Mouse (Mus musculus) forebrain, embryonic 16.5 days (tissue): Measurements from ENCODE around the gene Dph6. TPM values are rescaled to one million over a fixed set of nuclear protein-coding genes. Genes with fewer than 3 reads are reported as not detected.

Source experiments
- ATAC-seq: fragments of 200-750 bp; cut with Nextera tagmentation; 2 replicates; pipeline ENCODE4 v1.8.0; 2017; ENCODE audit warnings: mild to moderate bottlenecking, moderate library complexity
- H3K27ac ChIP-seq: fragments of 300-500 bp; sonication (generic); 2 replicates; pipeline ENCODE4 v1.5.1; 2014; ENCODE audit warnings: low read length, control low read depth
- H3K27me3 ChIP-seq: fragments of 300-500 bp; sonication (generic); replicated peaks from 2 replicates; pipeline ENCODE4 v1.6.1; 2014; ENCODE audit warnings: low read length; ENCODE audit not compliant: control insufficient read depth, insufficient read depth
- H3K36me3 ChIP-seq: fragments of 300-500 bp; sonication (generic); 2 replicates; pipeline ENCODE4 v1.6.1; 2014; ENCODE audit not compliant: control insufficient read depth, insufficient read depth
- H3K4me1 ChIP-seq: fragments of 300-500 bp; sonication (generic); replicated peaks from 2 replicates; pipeline ENCODE4 v1.6.1; 2014; ENCODE audit warnings: low read length; ENCODE audit not compliant: control insufficient read depth, insufficient read depth
- H3K4me2 ChIP-seq: fragments of 300-500 bp; sonication (generic); 2 replicates; pipeline ENCODE4 v1.6.1; 2014; ENCODE audit warnings: mild to moderate bottlenecking, low read length, control low read depth
- H3K4me3 ChIP-seq: fragments of 300-500 bp; sonication (generic); replicated peaks from 2 replicates; pipeline ENCODE4 v1.5.1; 2014; ENCODE audit warnings: mild to moderate bottlenecking, low read length, control low read depth
- H3K9ac ChIP-seq: fragments of 300-500 bp; sonication (generic); replicated peaks from 2 replicates; pipeline ENCODE4 v1.6.1; 2014; ENCODE audit warnings: low read depth, low read length, control low read depth
- H3K9me3 ChIP-seq: fragments of 300-500 bp; sonication (generic); 2 replicates; pipeline ENCODE4 v1.6.1; 2016; ENCODE audit warnings: low read length; ENCODE audit not compliant: control insufficient read depth
- WGBS: fragments of 180-500 bp; shearing (Covaris S2); extraction: QIAGEN DNeasy Blood & Tissue Kit; methylation state at CpG from one replicate; pipeline ENCODE4 v1.1.7; 2014; 5-methylcytosine and 5-hydroxymethylcytosine counted together
- polyA plus RNA-seq: library from polyadenylated mRNA; unstranded; fragments of >200 nt; fragmentation: Nextera tagmentation; extraction: Ambion mirVana; gene quantifications from 2 replicates; pipeline ENCODE4 v1.2.1, GENCODE M21; 2015

Gene Dph6
- polyA plus RNA-seq, 1 experiment from 2014 or later: 18.7 TPM

GRCm38 (mm10) chr2:114593393-114593792 lies 61.4 kb downstream of the Dph6 start:
- Histone ChIP-seq H3K36me3 (no peaks in the 10 kb centered on the region), H3K9me3 (no peaks in the 10 kb centered on the region), H3K27ac (no peak overlapping the region), H3K4me3 (no peak overlapping the region), H3K27me3 (no peaks in the 10 kb centered on the region), H3K4me1 (no peaks in the 10 kb centered on the region), H3K9ac (no peak overlapping the region), H3K4me2 (no peak overlapping the region)
- no peak for ATAC-seq
- 92% methylated on average over 5 of the region's 5 CpGs for WGBS

GRCm38 (mm10) chr2:114580714-114581113 lies 74.0 kb downstream of the Dph6 start:
- Histone ChIP-seq H3K9me3 (no peaks in the 10 kb centered on the region), H3K4me2 (no peak overlapping the region), H3K4me3 (no peak overlapping the region), H3K9ac (no peak overlapping the region), H3K27ac (no peak overlapping the region), H3K36me3 (no peaks in the 10 kb centered on the region), H3K4me1 (no peaks in the 10 kb centered on the region), H3K27me3 (no peaks in the 10 kb centered on the region)
- ATAC-seq: no peak
- WGBS: 91% methylated on average over 2 of the region's 2 CpGs

DNA sequence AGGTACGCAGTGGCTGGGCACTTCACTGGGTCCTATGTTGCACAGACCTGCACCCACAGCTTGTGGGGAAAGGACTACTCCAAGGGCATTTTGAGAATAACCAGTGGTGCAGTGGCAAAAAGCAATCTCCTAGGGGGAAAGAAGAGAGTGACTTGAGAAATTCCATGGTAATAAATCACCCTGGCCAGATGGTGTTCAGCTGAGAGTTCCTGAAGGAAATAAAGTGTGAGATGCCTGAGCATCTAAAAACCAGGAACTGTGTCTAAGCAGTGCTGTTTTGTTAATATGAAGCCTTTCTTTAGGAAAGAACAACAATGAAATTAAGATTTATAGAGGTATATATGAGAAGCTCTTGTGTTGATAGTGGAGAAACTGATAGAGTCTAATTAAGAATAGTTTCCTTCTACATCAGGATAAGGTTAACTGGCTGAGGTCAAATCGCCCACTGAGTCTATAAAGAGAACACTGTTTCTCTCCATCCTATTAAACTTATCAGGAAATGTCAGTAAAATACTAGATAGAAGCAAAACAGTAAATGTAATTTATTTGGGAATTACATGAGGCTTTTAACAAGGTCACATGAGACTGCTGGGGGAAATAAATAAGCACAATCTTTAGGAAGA lies 111.7 kb downstream of the Dph6 start:
- no peaks in the 10 kb centered on the region for H3K4me1 ChIP-seq
- no peak overlapping the region for H3K9ac ChIP-seq
- 85% methylated on average over 2 of the region's 2 CpGs for WGBS
- no peaks in the 10 kb centered on the region for H3K9me3 ChIP-seq
- no peak overlapping the region for H3K4me2 ChIP-seq
- H3K27me3 ChIP-seq: no peaks in the 10 kb centered on the region
- no peak overlapping the region for H3K4me3 ChIP-seq
- no peaks in the 10 kb centered on the region for H3K36me3 ChIP-seq
- ATAC-seq: no peak
- H3K27ac ChIP-seq: no peak overlapping the region

- Histone ChIP-seq H3K4me1 (no peaks in the 10 kb centered on the region), H3K9ac (no peak overlapping the region), H3K27me3 (no peaks in the 10 kb centered on the region), H3K36me3 (no peaks in the 10 kb centered on the region), H3K27ac (no peak overlapping the region), H3K9me3 (no peaks in the 10 kb centered on the region), H3K4me2 (no peak overlapping the region), H3K4me3 (no peak overlapping the region)
- no peak for ATAC-seq
- WGBS: 12% methylated on average over 2 of the region's 2 CpGs
Observed at GRCm38 (mm10) chr2:114542325-114542724, 112.4 kb downstream of the Dph6 start.

DNA sequence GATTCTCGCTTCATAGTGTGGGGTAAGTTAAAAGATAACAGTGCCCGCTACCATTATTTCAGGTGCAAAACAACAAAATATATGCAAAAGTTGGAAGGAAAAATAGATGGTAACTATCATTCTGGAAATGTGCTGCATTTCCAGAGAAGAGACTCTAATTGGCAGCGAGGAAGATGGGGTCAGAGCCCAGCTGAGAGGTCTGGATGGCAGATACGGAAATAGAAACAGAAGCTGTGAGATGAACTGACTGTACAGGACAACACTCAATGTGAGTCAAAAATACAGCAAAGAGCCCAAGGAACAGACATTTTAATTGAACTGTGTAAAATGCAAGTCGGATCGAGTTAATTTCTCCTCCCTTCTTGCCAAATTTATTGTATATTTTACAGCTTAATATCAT lies 114.3 kb downstream of the Dph6 start:
- 92% methylated on average over 6 of the region's 6 CpGs for WGBS
- Histone ChIP-seq H3K4me1 (no peaks in the 10 kb centered on the region), H3K9ac (no peak overlapping the region), H3K36me3 (no peaks in the 10 kb centered on the region), H3K27ac (no peak overlapping the region), H3K4me3 (no peak overlapping the region), H3K9me3 (no peaks in the 10 kb centered on the region), H3K27me3 (no peaks in the 10 kb centered on the region), H3K4me2 (no peak overlapping the region)
- ATAC-seq: no peak

- no peaks in the 10 kb centered on the region for H3K9me3 ChIP-seq
- H3K36me3 ChIP-seq: no peaks in the 10 kb centered on the region
- no peak overlapping the region for H3K9ac ChIP-seq
- H3K4me1 ChIP-seq: no peaks in the 10 kb centered on the region
- no peak overlapping the region for H3K27ac ChIP-seq
- H3K4me2 ChIP-seq: no peak overlapping the region
- WGBS: 75% methylated on average over 1 of the region's 1 CpGs
- no peak for ATAC-seq
- no peak overlapping the region for H3K4me3 ChIP-seq
- H3K27me3 ChIP-seq: no peaks in the 10 kb centered on the region
Observed at GRCm38 (mm10) chr2:114536032-114536431, 118.7 kb downstream of the Dph6 start.

DNA sequence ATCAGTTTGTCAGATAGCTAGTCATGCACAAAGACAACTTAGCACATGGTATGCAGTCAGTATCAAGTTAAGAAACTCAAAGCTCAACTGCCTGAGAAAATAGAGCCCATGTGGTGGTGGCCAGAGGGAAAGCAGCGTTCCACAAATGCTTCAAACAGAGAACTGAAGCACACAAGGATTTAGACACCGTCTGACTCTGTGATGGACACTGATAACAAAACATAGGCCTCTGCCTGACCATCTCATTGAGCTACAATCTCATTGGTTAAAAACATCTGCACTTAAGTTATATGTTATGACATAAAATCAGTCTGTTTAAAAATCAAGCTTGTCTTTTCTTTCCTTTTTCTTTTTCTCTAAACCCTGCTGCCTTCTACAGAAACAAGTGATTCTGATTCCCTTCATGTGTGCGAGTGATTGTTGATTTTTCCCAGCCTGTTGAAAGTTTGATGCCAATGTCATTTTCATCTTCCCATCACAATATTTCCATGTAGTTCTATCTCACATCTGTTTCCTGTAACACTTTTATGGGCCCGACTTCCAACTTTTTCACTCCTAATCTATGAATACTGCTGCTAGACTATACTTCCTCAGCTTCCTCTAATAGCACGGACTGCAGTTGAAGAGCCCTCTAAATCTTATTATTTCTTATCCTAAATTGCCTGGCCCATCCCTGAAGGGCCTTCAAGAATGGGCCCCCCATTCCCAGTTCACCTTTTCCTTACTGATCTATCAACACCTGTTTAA lies 123.6 kb downstream of the Dph6 start:
- H3K9ac ChIP-seq: no peak overlapping the region
- H3K36me3 ChIP-seq: no peaks in the 10 kb centered on the region
- WGBS: 89% methylated on average over 5 of the region's 5 CpGs
- no peaks in the 10 kb centered on the region for H3K4me1 ChIP-seq
- no peak overlapping the region for H3K27ac ChIP-seq
- H3K4me2 ChIP-seq: no peak overlapping the region
- no peaks in the 10 kb centered on the region for H3K9me3 ChIP-seq
- H3K27me3 ChIP-seq: no peaks in the 10 kb centered on the region
- H3K4me3 ChIP-seq: no peak overlapping the region
- ATAC-seq: no peak

DNA sequence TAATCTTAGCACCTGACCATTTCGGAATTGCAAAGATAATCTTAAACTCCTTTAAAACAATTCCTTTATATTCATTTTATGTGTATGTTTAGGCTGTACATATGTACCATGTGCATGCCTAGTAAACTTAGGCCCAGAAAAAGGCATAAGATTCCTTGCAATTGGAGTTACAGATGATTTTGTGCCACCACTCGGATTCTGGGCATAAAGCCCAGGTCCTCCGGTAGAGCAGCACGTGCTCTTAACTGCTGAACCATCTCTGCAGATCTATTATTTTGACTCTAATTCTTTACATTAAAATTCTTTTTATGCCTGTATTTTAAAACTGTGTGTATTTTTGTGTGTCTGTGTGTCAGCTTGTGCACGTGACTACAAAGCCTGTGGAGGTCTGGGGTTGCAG lies 134.3 kb downstream of the Dph6 start:
- peak; percentile 43; the same call in 1 of the 2 replicates for ATAC-seq
- 58% methylated on average over 5 of the region's 5 CpGs for WGBS

GRCm38 (mm10) chr2:114519907-114520306 lies 134.9 kb downstream of the Dph6 start:
- Histone ChIP-seq H3K9me3 (no peaks in the 10 kb centered on the region), H3K27ac (no peak overlapping the region), H3K9ac (no peak overlapping the region), H3K4me1 (0 out of 2 replicates have a peak, but pooled peaks cover 3% of the 10 kb centered on the region), H3K36me3 (no peaks in the 10 kb centered on the region), H3K4me2 (no peak overlapping the region), H3K4me3 (no peak overlapping the region), H3K27me3 (no peaks in the 10 kb centered on the region)
- ATAC-seq: peak; percentile 84
- WGBS: 46% methylated on average over 3 of the region's 3 CpGs

More for the DNA sequence above, 134.3 kb downstream of the Dph6 start:
- Histone ChIP-seq H3K27ac (no peak overlapping the region), H3K4me1 (0 out of 2 replicates have a peak, but pooled peaks cover 3% of the 10 kb centered on the region), H3K36me3 (no peaks in the 10 kb centered on the region), H3K4me2 (no peak overlapping the region), H3K9ac (no peak overlapping the region), H3K27me3 (no peaks in the 10 kb centered on the region), H3K9me3 (no peaks in the 10 kb centered on the region), H3K4me3 (no peak overlapping the region)
